Mouse (Mus musculus) forebrain, postnatal 0 days (tissue): ENCODE data around the gene Cby3. TPM values are rescaled to one million over a fixed set of nuclear protein-coding genes. Genes with fewer than 3 reads are reported as not detected.

ENCODE experiments used
- ATAC-seq: fragments of 200-750 bp; cut with Nextera tagmentation; 2 replicates; pipeline ENCODE4 v1.8.0; 2017; ENCODE audit warnings: mild to moderate bottlenecking, moderate library complexity
- DNase-seq: peaks from one replicate; pipeline ENCODE4 v3.0.0-alpha.2; 2015
- H3K27ac ChIP-seq: fragments of 300-500 bp; sonication (generic); 2 replicates; pipeline ENCODE4 v1.5.1; 2014; ENCODE audit warnings: low read depth, mild to moderate bottlenecking, antibody characterized with exemption, low read length, moderate library complexity, mixed read lengths
- H3K27me3 ChIP-seq: fragments of 300-500 bp; sonication (generic); 2 replicates; pipeline ENCODE4 v1.6.1; 2014; ENCODE audit warnings: mild to moderate bottlenecking, low read length, mixed read lengths; ENCODE audit not compliant: insufficient read depth
- H3K36me3 ChIP-seq: fragments of 300-500 bp; sonication (generic); 2 replicates; pipeline ENCODE4 v1.6.1; 2014; ENCODE audit warnings: mild to moderate bottlenecking, moderate library complexity; ENCODE audit not compliant: insufficient read depth
- H3K4me1 ChIP-seq: fragments of 300-500 bp; sonication (generic); 2 replicates; pipeline ENCODE4 v1.6.1; 2014; ENCODE audit warnings: antibody characterized with exemption; ENCODE audit not compliant: insufficient read depth
- H3K4me2 ChIP-seq: fragments of 300-500 bp; sonication (generic); 2 replicates; pipeline ENCODE4 v1.6.1; 2014; ENCODE audit warnings: low read depth, mild to moderate bottlenecking, moderate library complexity
- H3K4me3 ChIP-seq: fragments of 300-500 bp; sonication (generic); 2 replicates; pipeline ENCODE4 v1.5.1; 2014; ENCODE audit warnings: low read depth, low read length, mixed read lengths
- H3K9ac ChIP-seq: fragments of 300-500 bp; sonication (generic); 2 replicates; pipeline ENCODE4 v1.6.1; 2014; ENCODE audit warnings: mild to moderate bottlenecking
- H3K9me3 ChIP-seq: fragments of 300-500 bp; sonication (generic); 2 replicates; pipeline ENCODE4 v1.6.1; 2016; ENCODE audit warnings: low read length
- CTCF ChIP-seq: sonication (generic); IDR thresholded peaks from 2 replicates; pipeline ENCODE4 v1.5.1; 2016; ENCODE audit warnings: antibody characterized with exemption, control low read depth, low read depth
- WGBS: fragments of 180-500 bp; shearing (Covaris S2); extraction: QIAGEN DNeasy Blood & Tissue Kit; methylation state at CpG from one replicate; pipeline ENCODE4 v1.1.7; 2014; 5-methylcytosine and 5-hydroxymethylcytosine counted together
- polyA plus RNA-seq: library from polyadenylated mRNA; unstranded; fragments of >200 nt; fragmentation: Nextera tagmentation; extraction: Ambion mirVana; gene quantifications from 2 replicates; pipeline ENCODE4 v1.2.1, GENCODE M21; 2015
- total RNA-seq: library from RNA; depleted of rRNA; stranded (reverse); fragments of >200 nt; gene quantifications from 2 replicates; pipeline ENCODE4 v1.2.3, GENCODE M21; 2014

Gene Cby3
- total and polyA plus RNA-seq, 2 experiments from 2014 or later: 1.2 TPM; not detected in 1

- peak; percentile 100 for DNase-seq
- peak; percentile 59 for TF ChIP-seq CTCF
- 0% methylated on average over 62 of the region's 64 CpGs for WGBS
- H3K4me3 ChIP-seq: peak within 1 kb of the TSS; percentile 94
- H3K9me3 ChIP-seq: no peaks in the 10 kb centered on the region
- no peaks in the 10 kb centered on the region for H3K36me3 ChIP-seq
- peaks cover 20% of the 10 kb centered on the region for H3K4me1 ChIP-seq
- peak; percentile 97 for ATAC-seq
- H3K27me3 ChIP-seq: no peaks in the 10 kb centered on the region
- peak within 1 kb of the TSS; percentile 95 for H3K27ac ChIP-seq
- peak within 1 kb of the TSS; percentile 99 for H3K9ac ChIP-seq
- H3K4me2 ChIP-seq: peak within 1 kb of the TSS; percentile 78
Observed at GRCm38 (mm10) chr11:50325496-50326301, 28.6 kb upstream of the Cby3 start, which contains the start of gene Canx. TSS of gene Canx (minus strand) at chr11:50325673.

- no peaks in the 10 kb centered on the region for H3K36me3 ChIP-seq
- no peak for TF ChIP-seq CTCF
- H3K9ac ChIP-seq: peak overlapping the region; percentile 87
- H3K27ac ChIP-seq: peak overlapping the region; percentile 90
- no peaks in the 10 kb centered on the region for H3K27me3 ChIP-seq
- H3K4me2 ChIP-seq: peak overlapping the region; percentile 61
- peaks cover 20% of the 10 kb centered on the region for H3K4me1 ChIP-seq
- H3K9me3 ChIP-seq: no peaks in the 10 kb centered on the region
- peak overlapping the region; percentile 94 for H3K4me3 ChIP-seq
- ATAC-seq (no peak), DNase-seq (no peak)
- 3% methylated on average over 7 of the region's 7 CpGs for WGBS
Observed at GRCm38 (mm10) chr11:50326302-50326966, 27.8 kb upstream of the Cby3 start.

GRCm38 (mm10) chr11:50328075-50328625, 26.1 kb upstream of the Cby3 start:
- no peak for DNase-seq
- H3K4me1 ChIP-seq: peaks cover 20% of the 10 kb centered on the region
- 94% methylated on average over 3 of the region's 3 CpGs for WGBS

GRCm38 (mm10) chr11:50329378-50329777, 24.9 kb upstream of the Cby3 start:
- no peaks in the 10 kb centered on the region for H3K9me3 ChIP-seq
- peaks cover 10% of the 10 kb centered on the region for H3K4me1 ChIP-seq
- no peak overlapping the region for H3K4me3 ChIP-seq
- ATAC-seq (no peak), DNase-seq (no peak)
- no peak overlapping the region for H3K27ac ChIP-seq
- no peak for TF ChIP-seq CTCF
- no peak overlapping the region for H3K4me2 ChIP-seq
- no peaks in the 10 kb centered on the region for H3K36me3 ChIP-seq
- no peaks in the 10 kb centered on the region for H3K27me3 ChIP-seq
- no peak overlapping the region for H3K9ac ChIP-seq
- WGBS: 97% methylated on average over 1 of the region's 1 CpGs

More at GRCm38 (mm10) chr11:50328075-50328625, 26.1 kb upstream of the Cby3 start:
- H3K9ac ChIP-seq: no peak overlapping the region
- no peaks in the 10 kb centered on the region for H3K9me3 ChIP-seq
- no peak for ATAC-seq
- H3K36me3 ChIP-seq: no peaks in the 10 kb centered on the region
- no peaks in the 10 kb centered on the region for H3K27me3 ChIP-seq
- no peak overlapping the region for H3K4me2 ChIP-seq
- H3K4me3 ChIP-seq: no peak overlapping the region
- TF ChIP-seq CTCF: no peak
- no peak overlapping the region for H3K27ac ChIP-seq

GRCm38 (mm10) chr11:50333181-50333580, 21.1 kb upstream of the Cby3 start:
- Histone ChIP-seq H3K9ac (no peak overlapping the region), H3K4me2 (no peak overlapping the region), H3K4me3 (no peak overlapping the region), H3K36me3 (no peaks in the 10 kb centered on the region), H3K4me1 (no peaks in the 10 kb centered on the region), H3K27me3 (no peaks in the 10 kb centered on the region), H3K9me3 (no peaks in the 10 kb centered on the region), H3K27ac (no peak overlapping the region)
- no peak for DNase-seq
- WGBS: 80% methylated on average over 3 of the region's 3 CpGs
- ATAC-seq: no peak
- no peak for TF ChIP-seq CTCF

GRCm38 (mm10) chr11:50336126-50336525, 18.1 kb upstream of the Cby3 start:
- no peaks in the 10 kb centered on the region for H3K27me3 ChIP-seq
- ATAC-seq (no peak), DNase-seq (no peak)
- H3K36me3 ChIP-seq: no peaks in the 10 kb centered on the region
- TF ChIP-seq CTCF: no peak
- H3K4me2 ChIP-seq: no peak overlapping the region
- H3K4me1 ChIP-seq: no peaks in the 10 kb centered on the region
- H3K27ac ChIP-seq: no peak overlapping the region
- H3K9me3 ChIP-seq: no peaks in the 10 kb centered on the region
- no peak overlapping the region for H3K9ac ChIP-seq
- H3K4me3 ChIP-seq: no peak overlapping the region
- 58% methylated on average over 1 of the region's 1 CpGs for WGBS

GRCm38 (mm10) chr11:50336891-50337290, 17.4 kb upstream of the Cby3 start:
- Histone ChIP-seq H3K27ac (no peak overlapping the region), H3K4me1 (no peaks in the 10 kb centered on the region), H3K36me3 (no peaks in the 10 kb centered on the region), H3K27me3 (no peaks in the 10 kb centered on the region), H3K4me2 (no peak overlapping the region), H3K9me3 (no peaks in the 10 kb centered on the region), H3K4me3 (no peak overlapping the region), H3K9ac (no peak overlapping the region)
- 65% methylated on average over 4 of the region's 4 CpGs for WGBS
- TF ChIP-seq CTCF: no peak
- ATAC-seq: no peak
- DNase-seq: no peak
